Mouse (Mus musculus) heart, adult 11 months (tissue): ENCODE measurements around the gene Pcbp2.
A peak's percentile ranks its signal among the peaks of the same experiment; 100 is the strongest.

Source experiments
- DNase-seq: peaks from one replicate; pipeline ENCODE4 v3.0.0; 2022

Gene Pcbp2

DNA sequence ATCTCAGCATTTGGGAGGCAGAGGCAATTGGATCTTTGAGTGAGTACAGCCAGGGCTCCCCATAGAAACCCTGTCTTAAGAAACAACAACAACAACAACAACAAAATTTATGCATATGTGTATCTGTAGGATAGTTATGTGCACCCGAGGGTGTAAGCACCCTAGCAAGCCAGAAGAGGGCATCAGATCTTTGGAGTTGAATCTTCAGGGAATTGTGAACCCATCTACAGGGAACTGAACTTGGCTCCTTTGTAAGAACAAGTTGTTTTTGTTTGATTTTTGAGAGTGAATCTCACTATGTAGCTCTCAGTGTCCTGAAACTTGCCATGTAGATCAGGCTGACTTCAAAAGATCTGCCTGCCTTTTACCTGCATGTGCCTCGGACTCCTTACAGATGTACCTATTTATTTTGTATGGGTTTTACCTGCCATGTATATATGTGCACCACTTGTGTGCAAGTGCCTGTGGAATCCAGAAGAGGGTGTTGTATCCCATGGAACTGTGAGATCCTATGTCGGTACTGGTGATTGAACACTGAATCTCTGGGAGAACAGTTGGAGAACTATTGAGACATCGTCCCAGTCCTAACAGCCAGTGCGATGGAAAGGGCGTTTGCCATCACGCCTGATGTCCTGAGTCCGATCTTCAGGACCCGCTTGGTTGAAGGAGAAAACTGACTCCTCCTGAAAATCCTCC, 1.5 kb upstream of the Pcbp2 start:
- DNase-seq, result peak; percentile 86

GRCm38 (mm10) chr15:102470605-102471294, 411 bp downstream of the Pcbp2 start:
- peak; percentile 99 for DNase-seq

- DNase-seq, result no peak
These were observed 931 bp downstream of the Pcbp2 start for GRCm38 (mm10) chr15:102471295-102471645.

DNA sequence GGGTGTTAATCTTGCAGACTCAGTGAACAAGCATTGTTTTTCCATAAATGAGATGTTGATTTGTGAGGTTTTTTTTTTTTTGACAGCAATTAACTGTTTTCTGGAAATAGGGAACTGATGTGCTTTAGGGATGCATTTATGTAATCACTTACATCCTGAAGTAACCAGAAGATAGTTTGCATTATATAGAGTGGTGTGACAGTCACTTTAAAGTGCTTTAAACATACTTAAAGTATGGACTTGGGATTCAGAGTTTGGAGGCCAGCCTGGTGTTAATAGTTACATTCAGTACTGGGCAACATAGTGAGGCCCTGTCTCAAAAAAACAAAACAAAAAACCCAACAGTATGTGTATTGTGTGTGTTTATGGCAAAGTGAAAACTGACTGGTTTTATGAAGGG, 1.4 kb downstream of the Pcbp2 start:
- peak; percentile 4 for DNase-seq

DNA sequence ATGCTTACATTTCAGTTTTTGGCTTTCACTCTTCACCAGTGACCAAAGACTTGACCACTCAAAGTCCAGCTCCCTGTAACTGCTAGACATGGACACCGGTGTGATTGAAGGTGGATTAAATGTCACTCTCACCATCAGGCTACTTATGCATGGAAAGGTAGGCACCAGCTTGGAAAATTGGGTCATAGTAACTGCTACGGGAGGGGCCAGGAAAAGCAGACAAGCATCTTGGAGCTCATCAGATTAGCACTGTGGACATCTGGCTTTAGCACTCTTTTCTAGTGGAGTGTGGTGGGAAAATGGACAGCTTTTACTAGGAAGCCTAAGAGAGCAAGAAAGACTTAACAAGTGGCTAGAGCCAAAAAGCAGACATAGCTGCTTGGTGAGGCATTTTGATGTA, 2.9 kb downstream of the Pcbp2 start:
- peak; percentile 85 for DNase-seq

DNA sequence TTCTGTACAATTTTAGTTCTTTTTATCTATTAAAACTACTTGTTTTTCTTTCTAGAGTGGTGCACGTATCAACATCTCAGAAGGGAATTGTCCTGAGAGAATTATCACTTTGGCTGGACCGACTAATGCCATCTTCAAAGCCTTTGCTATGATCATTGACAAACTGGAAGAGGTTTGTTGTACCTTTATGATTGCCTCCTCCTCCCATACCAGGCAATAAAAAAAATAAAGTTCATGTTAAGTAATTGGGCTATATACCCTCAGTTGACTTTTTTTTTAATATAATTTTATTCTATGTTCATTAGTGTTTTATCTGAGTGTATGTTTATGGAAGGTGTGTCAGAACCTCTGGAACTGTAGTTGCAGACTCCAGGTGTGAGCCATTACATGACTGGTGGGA, 4.2 kb downstream of the Pcbp2 start:
- DNase-seq, result peak; percentile 41

DNA sequence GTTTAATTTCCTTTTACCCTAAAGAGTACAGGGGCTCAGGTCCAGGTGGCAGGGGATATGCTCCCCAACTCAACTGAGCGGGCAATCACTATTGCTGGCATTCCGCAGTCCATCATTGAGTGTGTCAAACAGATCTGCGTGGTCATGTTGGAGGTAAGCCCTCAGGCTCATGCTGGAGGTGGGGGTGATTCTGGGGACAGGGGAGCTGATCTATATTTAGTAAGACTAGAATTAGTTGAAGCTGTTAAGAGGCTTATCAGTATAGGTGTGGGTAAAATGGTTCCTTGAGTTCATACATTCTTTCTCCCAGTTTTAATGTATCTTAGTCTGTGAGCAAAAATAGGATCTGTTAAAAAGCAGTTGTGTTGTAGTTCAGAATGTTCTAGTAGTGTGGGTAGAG, 12.8 kb downstream of the Pcbp2 start:
- DNase-seq, result peak; percentile 87

- DNase-seq, result peak; percentile 88
These were observed 15.5 kb downstream of the Pcbp2 start for GRCm38 (mm10) chr15:102485853-102486252.

DNA sequence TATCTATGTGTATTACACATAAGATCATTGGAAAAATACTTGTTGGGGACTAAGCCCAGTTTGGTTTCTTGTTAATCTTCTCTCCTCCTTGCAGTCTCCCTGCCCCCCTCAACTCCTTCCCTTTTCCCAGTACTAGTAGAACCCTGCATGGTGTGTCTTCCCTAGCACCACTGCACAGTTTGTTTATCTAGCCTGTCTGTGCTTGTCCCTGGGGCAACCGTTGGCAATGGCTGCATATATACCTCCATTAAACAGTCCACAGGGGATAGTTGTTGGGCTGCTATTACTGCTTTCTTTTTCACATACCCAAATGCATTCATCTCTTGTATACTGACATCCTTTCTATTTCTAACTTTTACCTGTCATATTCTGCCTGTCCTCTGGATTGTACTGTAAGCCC, 17.3 kb downstream of the Pcbp2 start:
- peak; percentile 55 for DNase-seq

DNA sequence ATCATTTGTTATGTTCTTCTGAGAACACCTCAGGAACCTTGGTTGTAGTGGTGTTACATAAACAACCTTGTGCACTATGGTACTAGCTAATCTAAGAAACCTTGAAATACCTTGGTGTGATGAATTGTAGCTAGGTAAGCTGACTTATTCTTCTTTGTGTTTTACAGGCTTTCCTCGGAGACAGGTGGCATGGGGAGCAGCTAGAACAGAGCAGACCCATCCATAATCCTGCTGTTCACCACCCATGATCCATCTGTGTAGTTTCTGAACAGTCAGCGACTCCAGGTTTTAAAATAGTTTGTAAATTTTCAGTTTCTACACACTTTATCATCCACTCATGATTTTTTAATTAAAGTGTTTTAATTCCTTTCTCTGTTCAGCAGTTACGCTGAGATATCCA, 28.0 kb downstream of the Pcbp2 start:
- peak; percentile 41 for DNase-seq

- DNase-seq, result peak; percentile 82
These were observed 29.0 kb downstream of the Pcbp2 start for GRCm38 (mm10) chr15:102499370-102499769.

DNA sequence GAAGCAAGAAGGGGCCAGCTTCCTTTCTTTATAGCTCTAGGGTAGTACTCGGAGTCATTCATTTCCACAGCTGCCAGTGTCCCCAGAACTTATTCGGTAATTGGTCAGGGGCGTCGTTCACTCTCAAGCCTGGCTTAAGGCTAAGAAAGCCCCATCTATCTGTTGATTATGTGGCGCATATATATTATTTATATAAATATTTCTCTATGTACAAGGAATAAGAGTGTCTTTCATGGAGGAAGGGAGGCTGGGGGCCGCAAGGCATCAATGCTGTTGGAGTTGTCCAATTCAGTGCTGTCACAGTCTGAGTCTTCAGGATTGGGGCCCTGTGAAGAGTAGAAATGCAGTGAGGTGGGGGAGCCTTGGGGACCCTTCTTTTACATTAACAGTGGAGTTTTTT, 29.5 kb downstream of the Pcbp2 start:
- DNase-seq, result peak; percentile 61

- DNase-seq, result peak; percentile 79
These were observed 30.1 kb downstream of the Pcbp2 start for GRCm38 (mm10) chr15:102500479-102500878.

GRCm38 (mm10) chr15:102501084-102501814, 30.9 kb downstream of the Pcbp2 start:
- peak; percentile 92 for DNase-seq

- peak; percentile 83 for DNase-seq
These were observed 32.0 kb downstream of the Pcbp2 start for GRCm38 (mm10) chr15:102502254-102502840.

DNA sequence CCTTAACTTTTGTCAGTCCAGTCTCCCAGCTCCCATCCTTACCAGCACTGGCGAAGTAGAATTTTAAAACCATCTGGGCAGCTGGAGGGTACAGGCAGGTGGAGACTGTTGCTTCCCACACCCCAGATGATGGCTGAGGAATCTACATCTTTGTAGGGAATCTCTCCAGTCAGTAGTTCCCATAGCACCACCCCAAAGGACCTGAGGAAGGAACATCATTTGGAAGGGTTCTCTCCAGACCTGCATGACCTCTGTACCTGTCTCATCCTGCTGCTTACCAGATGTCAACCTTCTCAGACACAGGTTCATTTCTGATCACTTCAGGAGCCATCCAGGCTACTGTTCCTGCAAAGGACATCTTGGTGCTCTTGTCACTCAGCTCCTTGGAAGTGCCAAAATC, 33.1 kb downstream of the Pcbp2 start, which contains the start of gene Gm10337:
Gene Gm10337 (plus strand): TSS at position 276 of the 400 bp plus-strand sequence.
- peak; percentile 82 for DNase-seq

- DNase-seq, result peak; percentile 91
These were observed 33.8 kb downstream of the Pcbp2 start for GRCm38 (mm10) chr15:102503924-102504782.

DNA sequence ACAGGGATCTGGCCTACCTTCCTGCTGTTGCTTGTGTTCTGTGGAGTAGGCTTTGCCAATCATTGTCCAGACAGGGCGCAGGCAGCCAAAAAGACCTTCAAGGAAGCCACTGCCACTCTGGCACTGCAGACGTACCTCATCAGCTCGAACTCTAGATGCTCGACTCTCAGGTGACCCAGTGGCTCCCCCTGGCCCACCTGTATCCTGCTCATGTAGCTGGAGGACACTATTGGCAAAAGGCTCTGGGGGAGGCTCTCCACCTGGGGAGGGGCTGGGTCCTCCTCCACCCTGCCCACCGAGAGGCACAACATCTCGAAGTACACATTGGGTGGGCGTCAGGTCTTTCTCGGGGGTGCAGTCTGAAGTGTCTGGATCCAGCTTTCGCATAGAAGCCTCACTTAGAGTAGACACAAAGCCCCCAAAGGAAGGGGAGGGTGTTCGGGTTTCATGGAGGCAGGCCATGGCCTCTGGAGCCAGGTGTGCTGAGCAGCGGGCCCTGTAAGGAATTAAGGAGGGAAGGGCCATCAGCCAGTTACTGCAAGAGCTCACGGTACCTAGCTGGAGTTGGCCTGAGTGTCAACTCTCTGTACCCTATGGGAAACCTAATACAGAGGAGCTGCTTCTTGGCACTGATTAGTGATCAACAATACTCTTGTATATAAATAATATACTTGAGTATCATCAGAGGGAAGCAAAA, 34.9 kb downstream of the Pcbp2 start:
- peak; percentile 88 for DNase-seq

- DNase-seq, result peak; percentile 72
These were observed 35.6 kb downstream of the Pcbp2 start for GRCm38 (mm10) chr15:102505770-102506463.

GRCm38 (mm10) chr15:102506464-102506830, 36.1 kb downstream of the Pcbp2 start:
- peak; percentile 30 for DNase-seq

DNA sequence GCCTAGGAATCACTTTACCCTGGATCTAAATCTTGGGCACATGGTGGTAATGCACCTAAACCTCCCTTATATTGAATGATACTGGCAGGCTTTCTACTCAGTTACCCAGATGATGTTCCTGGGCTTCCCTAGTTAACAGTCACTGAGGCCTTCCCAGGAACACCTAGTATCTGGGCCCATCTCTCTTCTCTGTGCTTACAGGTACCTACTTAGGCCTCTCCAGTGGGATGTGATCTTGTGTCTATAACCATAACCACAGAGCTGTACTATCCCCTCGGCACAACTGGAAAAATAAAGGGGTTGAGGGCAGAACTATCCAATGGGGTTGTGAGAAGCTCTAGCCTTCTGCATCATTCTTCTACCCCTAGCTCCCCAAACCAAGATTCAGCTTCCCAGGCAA, 36.5 kb downstream of the Pcbp2 start:
- peak; percentile 33 for DNase-seq
